Mouse (Mus musculus) c-Kit-positive CD71-positive TER-119-positive erythroid progenitor cells, embryonic 14.5 days (primary cell): ENCODE data around the gene Coro1a.

Experiments
- DNase-seq: peaks from one replicate; pipeline ENCODE4 v3.0.0-alpha.2; 2013; ENCODE audit warnings: low spot score

Coro1a gene

DNA sequence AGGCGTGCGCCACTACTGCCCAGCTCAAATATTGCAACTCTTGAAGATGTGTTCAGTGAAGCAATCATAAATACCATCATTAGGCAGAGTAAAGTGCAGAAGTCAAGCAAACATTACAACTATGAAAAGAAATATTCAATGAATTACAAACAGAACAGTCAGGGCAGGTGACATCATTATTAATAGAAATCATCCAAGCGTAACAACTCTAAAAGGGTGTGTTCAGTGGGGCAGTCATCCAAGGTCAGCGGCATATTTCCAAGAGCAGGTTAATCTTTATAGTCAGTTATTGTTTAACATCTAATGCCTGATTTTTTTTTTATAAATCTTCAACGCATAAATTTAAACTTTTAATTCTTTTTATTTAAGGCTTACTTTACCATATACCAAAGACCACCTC is 26.4 kb downstream of the Coro1a start:
- no peak for DNase-seq

DNA sequence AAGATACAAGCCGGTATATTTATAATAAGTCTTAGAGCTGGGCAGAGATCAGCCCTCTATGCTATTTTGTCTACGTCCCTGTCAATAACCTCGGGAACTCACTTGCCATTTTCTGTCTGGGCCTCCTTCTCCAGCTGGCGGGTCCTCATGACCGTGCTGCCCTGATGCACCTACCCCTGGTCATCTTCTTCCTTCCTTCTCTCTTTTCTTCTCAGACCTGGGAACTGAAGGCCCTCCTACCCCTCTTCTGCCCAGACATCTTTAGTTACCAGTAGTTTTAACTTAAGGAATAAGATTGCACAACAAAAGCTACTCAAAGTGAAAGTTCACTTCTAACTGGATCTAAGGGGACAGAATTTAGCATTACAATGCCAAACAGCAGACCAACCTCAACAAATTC is 27.9 kb downstream of the Coro1a start:
- DNase-seq: no peak

DNA sequence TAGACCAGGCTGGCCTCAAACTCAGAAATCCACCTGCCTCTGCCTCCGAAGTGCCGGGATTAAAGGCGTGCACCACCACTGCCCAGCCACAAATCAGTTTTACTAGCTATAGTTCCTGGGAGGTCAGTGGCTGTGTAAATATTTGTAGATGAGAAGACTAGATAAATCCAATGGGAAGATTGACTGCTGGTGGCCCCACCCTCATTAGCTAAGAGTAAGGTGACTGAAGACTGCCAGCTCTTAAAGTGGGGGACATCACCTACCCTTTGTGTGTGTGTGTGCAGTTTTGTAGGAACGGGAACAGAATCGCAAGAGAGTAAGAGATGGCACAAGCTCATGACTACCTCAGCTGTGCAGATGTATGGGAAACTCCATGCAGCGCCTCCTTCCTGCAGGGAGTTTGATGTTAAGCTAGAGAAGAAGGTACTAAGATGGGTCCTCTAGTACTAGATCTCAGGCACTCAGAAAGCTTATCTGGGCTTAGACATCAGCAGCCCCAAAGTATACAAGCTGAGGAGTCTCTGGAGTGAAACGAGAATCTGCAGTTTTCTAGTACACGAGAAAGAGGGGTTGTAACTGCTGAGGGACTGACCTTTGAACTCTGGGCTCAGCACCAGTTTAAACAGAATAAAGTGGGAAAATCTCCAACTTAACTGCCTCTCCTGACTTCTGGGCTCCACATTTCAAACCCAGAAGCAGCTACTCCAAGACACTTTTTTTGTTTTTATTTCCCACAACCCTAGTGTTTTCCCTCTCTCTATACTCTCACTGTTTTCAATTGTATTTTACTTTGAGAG is 28.8 kb downstream of the Coro1a start:
- no peak for DNase-seq

DNA sequence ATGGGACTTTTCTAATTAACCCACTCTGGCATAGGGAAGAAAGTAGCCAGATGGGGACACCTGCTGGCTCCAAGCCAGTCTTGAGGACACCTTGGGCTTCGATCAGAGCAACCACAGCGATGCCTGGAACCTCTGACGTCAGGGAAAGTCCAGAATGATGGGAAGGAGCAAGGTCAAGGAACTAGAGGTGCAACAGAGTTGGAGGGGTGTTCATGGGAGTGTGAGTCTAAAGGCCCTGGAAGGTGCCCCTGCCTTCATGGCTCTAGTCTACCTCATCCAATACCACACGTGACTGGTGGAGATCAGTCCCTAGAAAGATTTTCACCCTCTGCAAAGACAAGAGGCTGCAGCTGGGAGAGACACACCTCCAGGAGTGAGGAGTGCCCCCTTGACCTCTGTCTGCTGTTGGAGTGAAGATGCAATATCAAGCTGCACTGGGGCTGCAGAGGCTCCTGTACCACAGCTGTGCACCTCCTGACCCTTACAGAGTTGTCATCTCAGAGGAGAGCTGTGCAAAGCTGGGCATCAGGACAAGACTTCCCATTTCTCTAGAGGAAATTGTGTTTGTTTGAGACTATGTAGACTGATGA is 30.9 kb downstream of the Coro1a start:
- DNase-seq: no peak

DNA sequence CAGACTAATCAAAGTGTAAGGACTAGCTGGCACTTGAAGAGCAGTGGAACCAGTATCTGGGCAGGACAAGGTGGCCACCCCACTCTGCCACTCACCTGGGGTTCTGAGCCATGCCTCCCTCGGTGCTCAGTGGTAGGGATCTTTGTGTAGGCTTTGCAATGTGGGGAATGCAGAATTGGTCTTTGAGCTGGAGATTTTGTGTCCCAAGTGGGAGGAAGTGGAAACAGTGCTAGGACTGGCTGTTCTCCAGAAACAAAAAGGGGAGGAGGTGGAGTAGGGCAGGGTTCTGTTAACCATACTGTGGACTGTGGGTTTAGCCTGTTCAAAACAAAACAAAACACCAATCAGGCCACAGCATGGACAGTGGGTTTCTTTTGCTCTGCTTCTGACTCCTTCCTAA is 31.4 kb downstream of the Coro1a start, which contains the start of gene Sult1a1:
Gene Sult1a1 (minus strand): TSS at position 226 of the 400 bp plus-strand sequence.
- DNase-seq: no peak

DNA sequence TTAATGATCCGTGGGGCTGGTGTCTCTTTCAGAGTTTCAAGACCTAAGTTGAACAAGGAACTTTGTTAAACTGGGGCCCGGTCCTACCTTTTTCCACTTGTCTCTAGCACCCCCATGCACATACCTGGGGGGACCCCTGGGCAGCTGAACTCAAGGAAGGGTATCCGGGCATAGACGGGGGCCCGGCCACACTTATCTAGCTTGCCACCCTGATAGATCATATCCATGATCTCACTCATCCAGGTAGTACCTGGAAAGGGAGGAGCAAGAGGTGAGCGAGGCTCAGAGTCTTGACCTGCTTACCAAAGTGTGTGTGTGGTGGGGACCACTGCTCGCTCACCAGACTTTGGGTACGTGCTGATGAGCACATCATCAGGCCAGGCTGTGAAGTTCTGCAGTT is 32.5 kb downstream of the Coro1a start:
- DNase-seq: no peak

DNA sequence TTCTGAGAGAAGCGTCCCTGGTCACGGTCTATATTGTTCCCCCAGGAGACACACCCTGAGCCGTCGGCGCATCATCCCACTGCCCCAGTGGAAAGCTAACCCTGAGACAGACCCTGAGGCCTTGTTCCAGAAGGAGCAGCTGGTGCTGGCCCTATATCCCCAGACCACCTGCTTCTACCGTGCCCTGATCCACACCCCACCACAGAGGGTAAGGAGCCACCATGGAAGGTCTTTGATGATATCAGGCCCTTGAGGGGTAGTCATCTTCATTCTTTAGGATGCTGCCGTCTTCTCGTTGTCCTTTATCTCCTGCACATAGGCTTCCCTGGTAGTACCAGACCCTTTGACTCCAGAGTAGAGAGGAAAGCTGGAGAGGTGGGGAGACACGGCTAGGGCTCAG is 35.5 kb downstream of the Coro1a start:
- DNase-seq: no peak

DNA sequence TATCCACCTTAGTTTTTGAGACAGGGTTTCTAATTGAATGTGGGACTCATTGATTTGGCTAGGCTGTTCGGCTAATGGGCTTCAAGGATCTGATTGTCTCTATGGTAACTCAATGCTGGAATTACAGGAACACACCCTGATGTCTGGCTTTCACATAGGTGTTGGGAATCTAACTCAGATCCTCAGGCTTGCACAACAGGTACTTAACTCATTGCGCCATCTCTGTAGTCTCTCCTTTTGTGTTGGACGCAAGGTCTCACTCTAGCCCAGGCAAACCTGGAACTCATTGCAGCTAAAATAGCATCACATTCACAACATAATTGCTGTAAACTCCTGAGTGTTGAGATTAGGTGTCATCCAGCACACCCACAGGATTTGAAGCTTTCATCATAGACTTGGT is 37.4 kb downstream of the Coro1a start:
- no peak for DNase-seq

DNA sequence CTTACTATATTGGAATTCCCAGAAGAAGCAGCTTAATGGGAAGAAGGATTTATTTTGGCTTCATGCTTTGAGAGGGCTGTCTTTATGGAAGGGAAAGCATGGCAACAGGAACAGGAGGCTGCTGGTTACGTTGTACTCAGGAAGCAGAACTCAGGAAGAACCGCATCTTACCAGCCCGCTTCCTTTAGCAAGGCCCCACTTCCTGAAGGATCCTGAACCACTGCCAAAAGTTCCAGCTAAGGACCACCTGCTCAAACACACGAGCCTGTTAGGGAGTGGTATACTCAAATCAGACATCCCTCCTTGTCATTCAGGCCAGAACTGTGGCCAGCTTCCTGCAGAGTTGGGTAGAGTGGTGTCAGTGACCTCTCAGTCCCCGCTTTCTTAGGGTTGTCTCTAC is 39.1 kb downstream of the Coro1a start:
- no peak for DNase-seq

DNA sequence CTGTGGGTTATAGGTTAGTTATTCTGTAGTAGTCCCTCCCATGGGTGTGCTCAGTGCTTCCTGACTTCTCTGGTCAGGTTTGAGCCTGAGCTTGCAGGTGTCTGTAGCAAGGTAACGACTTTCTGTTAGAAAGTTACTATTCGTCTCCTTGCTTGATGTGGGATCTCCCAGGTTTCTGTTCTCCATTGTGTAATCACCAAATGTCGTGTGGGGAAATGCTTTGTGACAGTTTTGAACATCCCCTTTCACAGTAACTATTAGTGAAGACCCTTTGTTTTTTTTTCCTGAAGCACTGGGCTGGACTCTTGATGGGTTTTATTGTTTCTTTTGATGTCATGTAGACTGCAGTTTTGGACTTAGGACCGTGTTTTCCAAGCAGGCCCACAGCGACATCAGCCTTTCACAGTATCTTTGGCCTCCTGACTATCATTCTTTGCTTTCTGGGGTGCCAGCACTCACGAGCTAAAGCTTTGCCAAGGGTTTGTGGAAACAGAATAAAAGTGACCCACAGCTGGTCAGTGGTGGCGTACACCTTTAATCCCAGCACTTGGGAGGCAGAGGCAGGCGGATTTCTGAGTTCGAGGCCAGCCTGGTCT is 40.0 kb downstream of the Coro1a start:
- no peak for DNase-seq

DNA sequence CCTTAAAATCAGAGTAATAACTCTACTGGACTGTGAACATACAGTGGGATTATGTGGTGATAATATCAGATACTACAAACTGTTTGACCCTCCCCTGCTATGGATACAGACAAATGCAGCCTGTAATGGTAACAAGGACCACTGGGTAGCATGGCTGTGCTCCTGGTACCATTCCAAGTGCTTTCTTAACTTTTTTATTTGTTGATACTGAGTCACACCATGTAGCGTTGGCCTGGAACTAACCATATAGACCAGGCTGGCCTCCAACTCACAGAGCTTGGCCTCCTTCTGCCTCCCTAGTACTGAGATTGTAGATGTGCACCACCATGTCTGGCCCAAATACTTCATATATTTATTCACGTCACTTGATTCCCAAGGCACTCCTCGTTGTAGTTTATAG is 42.3 kb downstream of the Coro1a start:
- DNase-seq: no peak

DNA sequence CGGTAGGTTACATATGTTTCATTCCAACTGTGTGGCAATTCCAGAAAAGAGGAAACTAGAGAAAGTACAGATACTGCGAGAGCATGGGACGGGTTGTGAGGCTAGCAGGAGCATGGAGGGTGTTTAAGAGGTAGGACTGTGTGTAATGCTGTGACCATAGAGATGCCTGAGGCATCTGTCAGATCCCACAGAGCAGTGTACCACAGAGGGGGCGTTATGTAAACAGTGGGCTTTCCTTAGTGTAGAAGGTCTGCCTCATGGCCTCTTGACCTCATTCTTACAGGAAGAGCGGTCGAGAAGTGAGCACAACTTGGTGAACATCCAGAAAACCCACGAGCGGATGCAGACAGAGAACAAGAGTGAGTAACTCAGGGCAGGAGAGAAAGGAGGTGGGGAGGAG is 43.9 kb downstream of the Coro1a start:
- DNase-seq: no peak

DNA sequence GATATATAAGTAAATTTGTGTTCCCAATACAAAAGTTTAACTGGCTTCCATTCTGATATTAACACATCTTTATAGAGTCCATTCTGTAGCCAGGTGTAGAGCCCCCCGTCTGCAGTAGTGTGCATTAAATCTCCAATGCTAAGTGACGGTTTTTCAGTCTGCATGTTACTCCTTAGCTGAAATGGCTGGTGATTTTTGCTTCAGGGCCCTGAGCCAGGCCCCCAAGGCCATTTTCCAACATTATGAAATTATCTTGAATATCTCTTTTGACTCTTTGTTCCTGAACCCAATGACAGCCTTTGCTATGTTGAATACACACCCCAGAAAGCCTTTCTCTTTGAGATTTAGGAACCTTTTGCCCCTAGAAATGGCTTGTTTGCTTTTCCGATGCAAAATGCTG is 47.8 kb downstream of the Coro1a start:
- DNase-seq: no peak

DNA sequence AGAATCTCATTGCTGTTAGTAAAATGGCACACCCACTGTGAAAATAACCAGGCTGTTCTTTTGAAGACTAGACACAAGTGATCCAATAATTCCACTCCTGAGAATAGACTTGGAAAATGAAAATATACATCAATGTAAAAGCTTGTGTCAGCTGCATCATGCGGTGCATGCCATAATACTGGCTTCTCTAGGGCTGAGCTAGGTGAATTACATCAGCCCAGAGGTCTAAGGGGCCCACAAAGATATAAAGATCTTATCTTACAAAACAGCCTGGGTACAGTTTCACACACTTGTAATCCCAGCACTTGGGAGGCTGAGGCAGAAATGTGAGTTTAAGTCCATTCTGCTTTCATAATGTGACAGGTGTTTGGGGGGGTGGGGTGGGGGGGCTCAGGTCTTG is 50.1 kb downstream of the Coro1a start:
- DNase-seq: no peak

DNA sequence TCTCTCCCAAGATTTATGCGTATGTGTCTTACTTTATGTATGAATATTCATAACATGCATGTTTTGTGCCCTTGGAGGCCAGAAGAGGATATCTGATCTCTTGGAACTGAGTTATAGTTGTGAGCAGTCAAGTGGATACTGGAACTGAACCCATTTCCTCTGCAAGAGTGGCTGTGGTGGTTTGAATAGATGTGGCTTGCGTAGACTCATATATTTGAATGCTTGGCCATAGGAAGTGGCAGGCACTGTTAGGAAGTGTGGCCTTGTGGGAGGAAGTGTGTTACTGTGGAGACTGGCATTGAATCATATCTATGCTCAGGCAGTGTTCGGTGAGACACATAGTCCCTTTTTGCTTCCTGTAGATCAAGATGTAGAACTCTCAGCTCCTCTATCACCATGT is 51.9 kb downstream of the Coro1a start:
- DNase-seq: no peak

DNA sequence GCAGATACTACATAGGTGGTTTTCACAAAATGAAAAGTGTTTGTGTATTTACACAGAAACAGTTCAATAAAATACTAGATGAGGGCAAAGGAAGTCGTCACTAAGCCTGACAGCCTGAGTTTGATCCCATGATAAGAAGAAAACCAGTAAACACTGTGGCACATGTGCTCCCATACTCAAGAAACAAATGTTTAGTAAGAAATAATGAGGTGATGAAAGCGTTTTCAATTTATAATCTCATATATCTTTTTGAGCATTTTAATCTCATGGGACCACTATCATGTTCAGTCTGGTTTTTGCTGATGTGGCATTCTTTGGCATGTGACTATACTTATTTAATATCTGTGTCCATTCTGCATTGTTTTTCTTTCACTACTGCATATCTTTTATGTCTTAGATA is 53.6 kb downstream of the Coro1a start:
- no peak for DNase-seq

DNA sequence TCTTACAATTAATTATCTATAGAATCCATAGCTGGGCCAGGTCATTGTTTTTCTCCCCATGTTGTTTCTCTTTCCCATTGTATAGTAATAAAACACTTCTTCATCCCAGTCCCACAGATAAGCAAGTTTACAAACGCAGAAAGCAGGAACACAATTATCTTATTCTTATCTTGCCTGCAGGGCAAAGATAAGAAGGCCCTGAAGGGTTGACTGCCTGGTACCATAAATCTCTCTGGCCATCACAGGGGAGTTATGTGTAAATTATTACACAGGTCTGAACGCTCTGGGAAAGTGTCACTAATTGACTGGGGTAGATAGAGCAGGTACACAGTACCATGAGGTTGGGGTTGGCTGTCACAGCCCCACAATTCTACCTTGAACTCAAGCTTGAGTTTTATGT is 56.7 kb downstream of the Coro1a start:
- DNase-seq: peak; percentile 54
